Mouse (Mus musculus) forebrain, postnatal 0 days (tissue): ENCODE data around the gene Scgb1b20. TPM values are rescaled to one million over a fixed set of nuclear protein-coding genes. Genes with fewer than 3 reads are reported as not detected.
"Not testable (repeated sequence)": the region's sequence is repeated elsewhere in the genome, so short reads cannot be mapped to it uniquely, and the experiment has no call there.

ENCODE experiments used
- ATAC-seq: fragments of 200-750 bp; cut with Nextera tagmentation; 2 replicates; pipeline ENCODE4 v1.8.0; 2017; ENCODE audit warnings: mild to moderate bottlenecking, moderate library complexity
- DNase-seq: peaks from one replicate; pipeline ENCODE4 v3.0.0-alpha.2; 2015
- H3K27ac ChIP-seq: fragments of 300-500 bp; sonication (generic); 2 replicates; pipeline ENCODE4 v1.5.1; 2014; ENCODE audit warnings: low read depth, mild to moderate bottlenecking, antibody characterized with exemption, low read length, moderate library complexity, mixed read lengths
- H3K27me3 ChIP-seq: fragments of 300-500 bp; sonication (generic); 2 replicates; pipeline ENCODE4 v1.6.1; 2014; ENCODE audit warnings: mild to moderate bottlenecking, low read length, mixed read lengths; ENCODE audit not compliant: insufficient read depth
- H3K36me3 ChIP-seq: fragments of 300-500 bp; sonication (generic); 2 replicates; pipeline ENCODE4 v1.6.1; 2014; ENCODE audit warnings: mild to moderate bottlenecking, moderate library complexity; ENCODE audit not compliant: insufficient read depth
- H3K4me1 ChIP-seq: fragments of 300-500 bp; sonication (generic); 2 replicates; pipeline ENCODE4 v1.6.1; 2014; ENCODE audit warnings: antibody characterized with exemption; ENCODE audit not compliant: insufficient read depth
- H3K4me2 ChIP-seq: fragments of 300-500 bp; sonication (generic); 2 replicates; pipeline ENCODE4 v1.6.1; 2014; ENCODE audit warnings: low read depth, mild to moderate bottlenecking, moderate library complexity
- H3K4me3 ChIP-seq: fragments of 300-500 bp; sonication (generic); 2 replicates; pipeline ENCODE4 v1.5.1; 2014; ENCODE audit warnings: low read depth, low read length, mixed read lengths
- H3K9ac ChIP-seq: fragments of 300-500 bp; sonication (generic); 2 replicates; pipeline ENCODE4 v1.6.1; 2014; ENCODE audit warnings: mild to moderate bottlenecking
- H3K9me3 ChIP-seq: fragments of 300-500 bp; sonication (generic); 2 replicates; pipeline ENCODE4 v1.6.1; 2016; ENCODE audit warnings: low read length
- CTCF ChIP-seq: sonication (generic); IDR thresholded peaks from 2 replicates; pipeline ENCODE4 v1.5.1; 2016; ENCODE audit warnings: antibody characterized with exemption, control low read depth, low read depth
- WGBS: fragments of 180-500 bp; shearing (Covaris S2); extraction: QIAGEN DNeasy Blood & Tissue Kit; methylation state at CpG from one replicate; pipeline ENCODE4 v1.1.7; 2014; 5-methylcytosine and 5-hydroxymethylcytosine counted together
- polyA plus RNA-seq: library from polyadenylated mRNA; unstranded; fragments of >200 nt; fragmentation: Nextera tagmentation; extraction: Ambion mirVana; gene quantifications from 2 replicates; pipeline ENCODE4 v1.2.1, GENCODE M21; 2015
- total RNA-seq: library from RNA; depleted of rRNA; stranded (reverse); fragments of >200 nt; gene quantifications from 2 replicates; pipeline ENCODE4 v1.2.3, GENCODE M21; 2014; rRNA removed

Gene Scgb1b20
- total RNA-seq (not detected in 2 replicates), polyA plus RNA-seq (not detected in 2 replicates)

DNA sequence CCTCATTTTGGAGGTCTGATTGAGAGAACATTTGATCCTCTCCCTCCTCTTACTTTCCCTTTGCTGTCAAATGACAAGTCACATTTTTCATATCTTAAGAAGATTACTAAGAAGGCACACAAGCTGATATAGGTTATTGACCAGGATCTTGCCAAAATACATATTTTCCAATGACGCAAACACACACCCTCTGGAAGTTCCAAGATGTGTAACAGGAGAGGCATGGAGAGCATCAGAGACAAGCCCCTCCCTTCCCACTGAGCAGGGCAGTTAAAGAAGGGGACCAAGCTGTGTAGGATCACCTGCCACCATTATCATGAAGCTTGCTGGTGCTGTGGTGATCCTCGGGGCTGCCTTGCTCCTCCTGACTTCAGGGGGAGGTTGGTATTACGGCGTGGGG is at the start of gene Scgb1b20:
TSS of gene Scgb1b20 (plus strand) at position 301 of the 400 bp plus-strand sequence.
- not testable (repeated sequence) for H3K36me3 ChIP-seq, DNase-seq, H3K27me3 ChIP-seq, H3K9ac ChIP-seq, H3K4me2 ChIP-seq, H3K4me1 ChIP-seq, H3K4me3 ChIP-seq, H3K9me3 ChIP-seq, H3K27ac ChIP-seq, ATAC-seq
- 78% methylated on average over 4 of the region's 4 CpGs for WGBS

DNA sequence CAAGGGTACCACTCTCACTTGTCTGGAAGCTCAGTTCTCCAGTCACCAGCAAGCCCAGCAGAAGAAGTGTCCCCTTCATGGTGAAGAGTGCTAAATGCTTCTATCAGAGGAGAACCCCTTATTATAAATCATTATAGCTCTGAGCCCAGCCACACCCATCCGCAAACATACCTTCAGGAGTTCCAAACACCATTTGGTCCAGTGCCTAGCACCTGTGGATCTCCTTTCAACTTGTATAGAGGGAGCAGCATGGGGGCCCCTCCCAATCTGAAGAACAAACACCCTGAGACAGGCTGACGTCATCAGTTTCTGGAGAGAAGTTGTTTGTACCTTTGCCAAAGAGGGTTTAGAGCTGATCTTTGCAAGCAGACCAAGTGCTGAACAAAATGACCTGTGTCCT is 6.8 kb upstream of the Scgb1b20 start, which contains the start of gene Scgb2b20:
TSS of gene Scgb2b20 (minus strand) at position 101 of the 400 bp plus-strand sequence.
- not testable (repeated sequence) for ATAC-seq, DNase-seq, H3K27me3 ChIP-seq, H3K9me3 ChIP-seq, H3K4me2 ChIP-seq, H3K36me3 ChIP-seq, H3K4me1 ChIP-seq, H3K9ac ChIP-seq, H3K27ac ChIP-seq, H3K4me3 ChIP-seq
- 85% methylated on average over 2 of the region's 2 CpGs for WGBS

DNA sequence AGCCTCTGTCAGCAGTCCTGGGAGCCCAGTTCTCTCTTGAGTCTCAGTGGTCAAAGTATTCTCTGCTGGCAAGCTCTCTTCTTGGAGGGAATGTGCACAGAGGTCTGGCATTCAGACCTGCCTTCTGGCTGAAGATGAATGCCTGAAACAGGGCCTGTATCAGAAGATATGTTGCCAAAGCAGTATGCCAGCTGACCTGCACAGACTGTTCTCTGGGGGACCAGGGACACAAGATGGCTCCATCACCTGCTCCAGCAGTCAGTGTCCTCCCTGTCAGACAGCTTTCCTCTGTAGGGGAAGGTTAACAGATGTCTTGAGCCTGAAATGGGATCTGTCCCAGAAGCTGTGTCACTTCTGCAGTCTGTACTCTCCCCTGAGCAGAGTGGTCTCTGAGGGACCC is 26.7 kb downstream of the Scgb1b20 start:
- not testable (repeated sequence) for H3K4me2 ChIP-seq, H3K4me3 ChIP-seq, DNase-seq, H3K9me3 ChIP-seq, H3K4me1 ChIP-seq, H3K36me3 ChIP-seq, H3K9ac ChIP-seq, ATAC-seq, H3K27ac ChIP-seq, H3K27me3 ChIP-seq

DNA sequence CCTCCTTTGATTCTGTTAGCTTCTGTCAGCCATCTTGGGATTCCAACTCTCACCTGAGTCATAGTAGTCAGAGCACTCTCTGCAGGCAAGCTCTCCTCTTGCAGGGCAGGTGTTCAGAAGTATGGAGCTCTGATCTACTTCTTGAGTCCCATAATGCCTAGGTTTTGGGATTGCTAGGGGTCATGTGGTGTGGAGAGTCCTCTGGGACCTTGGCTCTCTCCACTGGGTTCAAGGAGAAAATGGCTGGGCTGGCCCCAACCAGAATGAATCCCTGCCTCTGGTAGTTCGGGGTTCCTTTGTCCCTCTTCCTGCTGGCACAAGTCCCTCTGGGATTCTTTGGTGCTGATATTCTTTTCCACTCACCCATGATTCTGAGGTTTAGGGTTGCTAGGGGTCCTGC is 28.6 kb downstream of the Scgb1b20 start:
- Histone ChIP-seq H3K27me3 (no peaks in the 10 kb centered on the region), H3K4me2 (no peak overlapping the region), H3K9ac (no peak overlapping the region), H3K27ac (no peak overlapping the region), H3K9me3 (no peaks in the 10 kb centered on the region), H3K4me3 (no peak overlapping the region), H3K36me3 (no peaks in the 10 kb centered on the region), H3K4me1 (no peaks in the 10 kb centered on the region)
- 85% methylated on average over 1 of the region's 1 CpGs for WGBS
- DNase-seq (no peak), ATAC-seq (no peak)
- TF ChIP-seq CTCF, result no peak

DNA sequence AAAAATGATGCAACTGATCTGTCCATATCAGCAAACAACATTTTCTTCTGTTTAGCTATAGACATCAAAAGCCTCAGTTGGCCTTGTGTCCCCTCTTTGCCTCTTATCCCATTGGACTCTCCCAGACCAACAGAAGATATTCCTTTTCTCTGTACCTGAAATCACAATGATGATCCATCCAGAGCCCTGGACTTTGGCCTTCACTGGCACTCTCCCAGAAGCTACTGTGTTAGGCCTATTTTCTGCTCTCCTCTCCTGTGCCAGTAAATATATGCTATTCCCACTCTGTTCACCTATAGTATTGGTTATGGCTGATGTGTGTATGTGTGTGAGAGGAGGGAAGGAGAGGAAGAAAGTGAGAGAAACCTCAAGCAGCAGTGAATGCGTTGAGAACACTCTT is 36.6 kb downstream of the Scgb1b20 start:
- not testable (repeated sequence) for H3K27me3 ChIP-seq, DNase-seq
- WGBS, result 43% methylated on average over 1 of the region's 1 CpGs

More for the DNA sequence above, 36.6 kb downstream of the Scgb1b20 start:
- ATAC-seq, H3K4me3 ChIP-seq, H3K4me1 ChIP-seq, H3K9ac ChIP-seq, H3K9me3 ChIP-seq, H3K4me2 ChIP-seq, H3K36me3 ChIP-seq, H3K27ac ChIP-seq: not testable (repeated sequence)

Other genes with a start within 250 kb of the Scgb1b20 start
- gene Scgb2b18, start 199.4 kb upstream of the Scgb1b20 start, total RNA-seq, result not detected in 2 replicates
- gene Scgb2b18, start 199.4 kb upstream of the Scgb1b20 start, polyA plus RNA-seq, result not detected in 2 replicates
- gene Scgb1b18, start 187.7 kb upstream of the Scgb1b20 start, total RNA-seq, result not detected in 2 replicates
- gene Scgb1b18, start 187.7 kb upstream of the Scgb1b20 start, polyA plus RNA-seq, result not detected in 2 replicates
- gene Scgb2b19, start 92.9 kb upstream of the Scgb1b20 start, total RNA-seq, result not detected in 2 replicates
- gene Scgb2b19, start 92.9 kb upstream of the Scgb1b20 start, polyA plus RNA-seq, result not detected in 2 replicates
- gene Scgb1b19, start 85.9 kb upstream of the Scgb1b20 start, total RNA-seq, result not detected in 2 replicates
- not detected in 2 replicates for gene Scgb1b19, start 85.9 kb upstream of the Scgb1b20 start, polyA plus RNA-seq
- not detected in 2 replicates for gene Scgb2b20, start 6.9 kb upstream of the Scgb1b20 start, total RNA-seq
- gene Scgb2b20, start 6.9 kb upstream of the Scgb1b20 start, polyA plus RNA-seq, result not detected in 2 replicates
- gene Scgb2b21, start 147.2 kb downstream of the Scgb1b20 start, total RNA-seq, result not detected in 2 replicates
- gene Scgb2b21, start 147.2 kb downstream of the Scgb1b20 start, polyA plus RNA-seq, result not detected in 2 replicates